9 mouse cellular contexts compared by ENCODE assay signal in genomic region chr2:151894209-151894980, GRCm38 (mm10). TPM values are rescaled to one million over a fixed set of nuclear protein-coding genes. Genes with fewer than 3 reads are reported as not detected.
DNase-seq lines count a peak whose midpoint lies in the region.
"Had no signal": no experiment of that assay in that cellular context is flagged by ENCODE, and none has a peak within 500 bp of the region (broad histone marks: within the 10 kb centered on the region; RNA-seq: fewer than 3 reads in every experiment).

No protein-coding gene starts in this region.

- peak; percentile 53 for DNase-seq in adrenal gland, adult 2 months
- no peak for DNase-seq in adrenal gland, adult 8-10 months
- peak; percentile 68 to 80 for DNase-seq in right cerebral cortex, postnatal 10 days (ENCODE audit: low spot score in 2 of 2)
- no peak for DNase-seq in right cerebral cortex, postnatal 25 days
- peak; percentile 20 to 43 for DNase-seq in kidney, postnatal 4 days
- DNase-seq in right cerebral cortex, postnatal 4 days, result peak; percentile 15
- DNase-seq in gastrocnemius, adult 18-20 months (ENCODE audit: low spot score), result no peak
- no peak for DNase-seq in T-cell, adult 2 months (ENCODE audit: low spot score)
- DNase-seq: cerebellum, adult 11-12 months had no signal

RNA-seq across cellular contexts. Expression of gene Angpt4, which starts 16.6 kb away (rescaled TPM):
- total RNA-seq in adrenal gland, adult 2 months (2021), result 1 to 10 TPM in 1 of 2 experiments, under 1 TPM in 1; 0.63 to 1.6 TPM
- 1.1 and 1.9 TPM in 2 replicates for polyA plus RNA-seq in adrenal gland, adult 2 months (2012; rRNA removed)
- total RNA-seq in adrenal gland, adult 8-10 months (2022), result 1 to 10 TPM in 2 of 4 experiments, under 1 TPM in 2; 0.29 to 1.1 (median 0.89) TPM
- under 1 TPM; 0.18 to 0.24 TPM for total RNA-seq in gastrocnemius, adult 18-20 months (2021)

RNA-seq across cellular contexts. Expression of gene Rspo4, which starts 51.7 kb away (rescaled TPM):
- under 1 TPM; 0.17 to 0.72 TPM for total RNA-seq in adrenal gland, adult 2 months (2021)
- polyA plus RNA-seq in adrenal gland, adult 2 months (2012; rRNA removed), result 0.06 and 0.15 TPM in 2 replicates
- total RNA-seq in adrenal gland, adult 8-10 months (2022), result under 1 TPM in 2 of 4 experiments, not detected in 2; 0.10 to 0.96 TPM
- total RNA-seq in gastrocnemius, adult 18-20 months (2021), result under 1 TPM in 1 of 2 experiments, not detected in 1; 0.09 TPM

Comparison
In these comparisons a context has a peak if more than half of its experiments do, and no peak if none do; other contexts are left out.
1. DNase-seq: peak in adrenal gland, adult 2 months (single experiment), right cerebral cortex, postnatal 10 days (2 of 2), kidney, postnatal 4 days (2 of 2) and right cerebral cortex, postnatal 4 days (single experiment); none in adrenal gland, adult 8-10 months (single experiment), right cerebral cortex, postnatal 25 days (single experiment), gastrocnemius, adult 18-20 months (single experiment) and T-cell, adult 2 months (single experiment).